Mouse (Mus musculus): ENCODE measurements around the gene Cyp1a1.

Cyp1a1 gene

GRCm38 (mm10) chr9:57687751-57688150 is at the start of gene Cyp1a1:
Gene Cyp1a1 (plus strand): TSS chr9:57687928.
- DNase-seq (ENCODE audit: low read depth, low spot score) = no peak

- DNase-seq (ENCODE audit: low read depth, low spot score) = no peak
These were observed 48.9 kb upstream of the Cyp1a1 start for GRCm38 (mm10) chr9:57638651-57639459.

GRCm38 (mm10) chr9:57639661-57640328 is 47.9 kb upstream of the Cyp1a1 start:
- no peak for DNase-seq (ENCODE audit: low read depth, low spot score)

GRCm38 (mm10) chr9:57640384-57640783 is 47.3 kb upstream of the Cyp1a1 start:
- DNase-seq (ENCODE audit: low read depth, low spot score) = peak; percentile 92

- DNase-seq (ENCODE audit: low read depth, low spot score) = no peak
These were observed 46.7 kb upstream of the Cyp1a1 start for GRCm38 (mm10) chr9:57641022-57641421.

- DNase-seq (ENCODE audit: low read depth, low spot score) = peak; percentile 72
These were observed 45.8 kb upstream of the Cyp1a1 start for GRCm38 (mm10) chr9:57641775-57642550.

- DNase-seq (ENCODE audit: low read depth, low spot score) = no peak
These were observed 44.4 kb upstream of the Cyp1a1 start for GRCm38 (mm10) chr9:57643169-57643855.

GRCm38 (mm10) chr9:57643856-57644180 is 43.9 kb upstream of the Cyp1a1 start:
- DNase-seq (ENCODE audit: low read depth, low spot score) = peak; percentile 66

GRCm38 (mm10) chr9:57644442-57644943 is 43.2 kb upstream of the Cyp1a1 start:
- DNase-seq (ENCODE audit: low read depth, low spot score) = no peak

GRCm38 (mm10) chr9:57644944-57645893 is 42.5 kb upstream of the Cyp1a1 start:
- DNase-seq (ENCODE audit: low read depth, low spot score) = peak; percentile 97

GRCm38 (mm10) chr9:57646551-57647103 is 41.1 kb upstream of the Cyp1a1 start:
- peak; percentile 77 for DNase-seq (ENCODE audit: low read depth, low spot score)

GRCm38 (mm10) chr9:57647286-57648108 is 40.2 kb upstream of the Cyp1a1 start:
- DNase-seq (ENCODE audit: low read depth, low spot score) = peak; percentile 84

GRCm38 (mm10) chr9:57650130-57650785 is 37.5 kb upstream of the Cyp1a1 start:
- DNase-seq (ENCODE audit: low read depth, low spot score) = no peak

- peak; percentile 72 for DNase-seq (ENCODE audit: low read depth, low spot score)
These were observed 36.9 kb upstream of the Cyp1a1 start for GRCm38 (mm10) chr9:57650786-57651311.

GRCm38 (mm10) chr9:57652351-57652750 is 35.4 kb upstream of the Cyp1a1 start:
- peak; percentile 50 for DNase-seq (ENCODE audit: low read depth, low spot score)

- peak; percentile 44 for DNase-seq (ENCODE audit: low read depth, low spot score)
These were observed 34.9 kb upstream of the Cyp1a1 start for GRCm38 (mm10) chr9:57652855-57653254.

- DNase-seq (ENCODE audit: low read depth, low spot score) = peak; percentile 26
These were observed 34.4 kb upstream of the Cyp1a1 start, which contains the start of gene Csk for GRCm38 (mm10) chr9:57653283-57653682. Gene Csk (minus strand): TSS chr9:57653631.

- DNase-seq (ENCODE audit: low read depth, low spot score) = peak; percentile 3
These were observed 32.8 kb upstream of the Cyp1a1 start for GRCm38 (mm10) chr9:57654966-57655365.
